Mouse (Mus musculus) brown adipose tissue, adult 24 weeks (tissue): ENCODE data around the gene Ephx1. TPM values are rescaled to one million over a fixed set of nuclear protein-coding genes. Genes with fewer than 3 reads are reported as not detected.

Experiments used
- H3K27ac ChIP-seq: fragments of 200-500 bp; replicated peaks from 2 replicates; pipeline ENCODE4 v1.5.1; 2012; ENCODE audit warnings: low read depth, mild to moderate bottlenecking, low read length
- H3K4me1 ChIP-seq: fragments of 200-500 bp; 2 replicates; pipeline ENCODE4 v1.6.1; 2012; ENCODE audit warnings: low read length, mixed read lengths; ENCODE audit not compliant: control insufficient read depth, insufficient read depth, insufficient read length
- H3K4me3 ChIP-seq: fragments of 200-500 bp; 2 replicates; pipeline ENCODE4 v1.5.1; 2012; ENCODE audit warnings: low read depth, mild to moderate bottlenecking, low read length, moderate library complexity; ENCODE audit not compliant: insufficient read depth
- polyA plus RNA-seq: library from polyadenylated mRNA; stranded (reverse); fragments of >200 nt; gene quantifications from 2 replicates; pipeline ENCODE4 v1.2.4, GENCODE M21; 2012; ENCODE audit not compliant: missing spikeins, insufficient read depth, insufficient read length

Ephx1 gene
- polyA plus RNA-seq, 1 experiment: 27.8 TPM

GRCm38 (mm10) chr1:181017890-181018420 is 2.7 kb downstream of the Ephx1 start:
- Histone ChIP-seq H3K27ac (no peak overlapping the region), H3K4me1 (peaks cover 12% of the 10 kb centered on the region), H3K4me3 (no peak overlapping the region)

DNA sequence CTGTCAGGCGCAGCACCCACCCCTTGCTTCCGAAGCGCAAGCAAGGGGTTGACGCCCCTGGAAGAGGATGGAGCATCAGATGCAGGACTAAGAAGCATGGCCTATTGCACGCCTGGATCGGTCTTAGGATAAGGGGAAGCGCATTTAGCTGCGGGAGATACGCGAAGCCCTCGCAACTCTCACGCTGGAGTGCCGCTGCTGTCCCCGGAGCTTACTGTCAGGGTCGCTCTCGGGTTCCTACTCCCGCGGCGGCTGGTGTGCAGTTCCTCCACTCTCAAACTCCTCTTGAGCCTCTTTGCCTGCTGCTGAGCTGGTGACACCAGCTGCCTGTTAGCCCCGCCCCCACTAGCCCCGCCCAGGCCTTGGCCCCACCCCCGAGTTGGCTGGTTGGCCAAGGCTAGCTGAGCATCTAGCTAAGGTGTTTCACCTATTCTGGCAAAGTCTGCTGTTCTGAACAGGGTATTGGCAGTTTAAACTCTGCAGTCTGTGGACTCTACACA is 3.4 kb downstream of the Ephx1 start:
- H3K4me3 ChIP-seq: peak overlapping the region; percentile 73
- peak overlapping the region; percentile 71 for H3K27ac ChIP-seq
- H3K4me1 ChIP-seq: peaks cover 12% of the 10 kb centered on the region

DNA sequence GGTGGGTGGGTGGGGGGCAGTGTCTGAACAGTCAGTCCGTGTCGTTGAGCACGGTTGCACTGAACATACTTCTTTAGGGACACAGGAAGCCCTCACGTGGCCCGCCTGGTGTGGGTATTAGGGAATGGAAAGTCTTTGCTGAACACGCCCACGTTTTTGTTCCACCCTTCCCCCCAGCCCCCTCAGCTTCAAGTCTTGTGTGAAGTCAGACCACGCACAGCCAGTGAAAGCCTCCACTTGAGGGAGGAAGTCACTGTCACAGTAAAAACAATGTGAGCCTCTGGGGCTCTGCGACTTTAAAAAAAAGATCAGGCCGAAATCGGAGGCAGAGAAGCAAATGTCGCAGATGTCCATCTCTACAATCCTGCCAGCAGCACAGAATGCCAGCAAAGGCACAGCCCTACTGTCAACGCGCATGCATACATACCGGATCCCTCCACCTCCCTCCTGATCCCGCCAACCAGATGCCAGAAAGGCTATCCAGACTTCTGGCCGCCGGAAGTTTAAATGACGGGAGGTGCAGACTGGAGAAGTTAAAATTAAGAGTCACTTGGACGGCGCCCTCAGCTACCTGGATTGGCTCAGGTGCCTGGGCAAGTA is 4.1 kb downstream of the Ephx1 start:
- H3K4me1 ChIP-seq: peaks cover 12% of the 10 kb centered on the region
- H3K4me3 ChIP-seq: peak overlapping the region; percentile 73
- peak overlapping the region; percentile 87 for H3K27ac ChIP-seq

GRCm38 (mm10) chr1:181016045-181016444 is 4.7 kb downstream of the Ephx1 start:
- H3K27ac ChIP-seq: peak overlapping the region; percentile 86
- peaks cover 12% of the 10 kb centered on the region for H3K4me1 ChIP-seq
- no peak overlapping the region for H3K4me3 ChIP-seq

DNA sequence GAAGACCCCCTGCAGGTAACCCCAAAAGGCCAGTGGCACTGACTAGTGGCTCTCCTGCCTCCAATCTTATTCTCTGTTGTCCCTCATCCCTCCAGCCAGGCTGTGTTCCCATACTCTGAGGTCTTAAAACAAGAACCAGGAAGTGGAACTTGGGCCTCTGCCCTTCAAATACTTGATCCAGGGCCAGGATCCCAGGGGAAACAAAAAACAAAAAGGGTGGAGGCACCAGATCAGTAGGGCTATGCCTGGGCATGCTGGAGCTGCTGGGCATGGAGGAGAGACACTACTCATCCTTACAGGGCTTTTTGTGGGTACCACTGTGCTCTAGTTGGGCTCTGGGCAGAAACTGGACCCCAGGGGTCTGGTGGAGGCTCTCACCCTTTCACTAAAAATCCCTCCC is 5.1 kb downstream of the Ephx1 start:
- Histone ChIP-seq H3K4me3 (no peak overlapping the region; the same call in 1 of the 2 replicates), H3K27ac (peak overlapping the region; percentile 86), H3K4me1 (peaks cover 14% of the 10 kb centered on the region)

GRCm38 (mm10) chr1:181014731-181015500 is 5.8 kb downstream of the Ephx1 start:
- peaks cover 20% of the 10 kb centered on the region for H3K4me1 ChIP-seq

DNA sequence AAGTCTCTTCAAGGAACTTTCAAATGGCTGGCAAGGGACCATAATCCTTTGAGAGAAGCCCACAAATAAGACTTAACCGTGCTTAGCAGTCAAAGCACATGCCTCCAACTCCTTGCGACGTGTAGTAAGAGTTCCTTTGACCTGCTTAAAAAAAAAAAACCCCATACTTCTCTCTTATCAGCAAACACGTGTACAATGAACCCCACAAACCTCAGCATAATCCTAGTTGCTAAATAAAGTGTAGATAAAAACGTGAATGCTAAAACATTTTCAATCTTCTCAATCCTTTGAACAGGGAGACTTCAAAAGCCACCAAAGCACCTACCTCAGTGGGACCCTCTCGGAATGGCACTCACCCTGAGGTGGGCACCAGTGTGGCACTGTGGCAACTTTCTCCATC is 7.3 kb downstream of the Ephx1 start:
- Histone ChIP-seq H3K27ac (no peak overlapping the region), H3K4me1 (peaks cover 24% of the 10 kb centered on the region), H3K4me3 (no peak overlapping the region)

More at GRCm38 (mm10) chr1:181014731-181015500, 5.8 kb downstream of the Ephx1 start:
- Histone ChIP-seq H3K27ac (peak overlapping the region; percentile 86), H3K4me3 (no peak overlapping the region; the same call in 1 of the 2 replicates)

DNA sequence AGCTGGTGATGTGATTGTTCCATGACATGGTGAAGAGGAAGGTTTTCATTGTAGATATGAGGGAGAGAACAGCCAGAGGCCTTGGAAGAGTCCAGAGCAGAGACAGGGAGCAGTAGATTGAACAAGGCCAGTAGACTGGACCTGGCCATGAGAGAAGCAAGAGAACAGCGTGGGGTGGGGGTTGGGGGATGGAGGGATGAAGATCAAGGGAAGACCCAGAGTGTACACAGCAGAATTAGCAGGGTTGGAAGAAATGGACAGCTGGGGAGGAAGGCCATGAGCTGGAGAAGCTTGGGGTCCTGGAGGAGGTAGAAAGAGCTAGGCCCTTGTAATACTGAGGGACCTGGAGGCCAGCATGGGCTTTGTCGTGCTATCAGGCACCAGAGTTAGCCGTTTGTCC is 8.3 kb downstream of the Ephx1 start:
- Histone ChIP-seq H3K4me3 (no peak overlapping the region), H3K4me1 (peaks cover 29% of the 10 kb centered on the region), H3K27ac (no peak overlapping the region)

DNA sequence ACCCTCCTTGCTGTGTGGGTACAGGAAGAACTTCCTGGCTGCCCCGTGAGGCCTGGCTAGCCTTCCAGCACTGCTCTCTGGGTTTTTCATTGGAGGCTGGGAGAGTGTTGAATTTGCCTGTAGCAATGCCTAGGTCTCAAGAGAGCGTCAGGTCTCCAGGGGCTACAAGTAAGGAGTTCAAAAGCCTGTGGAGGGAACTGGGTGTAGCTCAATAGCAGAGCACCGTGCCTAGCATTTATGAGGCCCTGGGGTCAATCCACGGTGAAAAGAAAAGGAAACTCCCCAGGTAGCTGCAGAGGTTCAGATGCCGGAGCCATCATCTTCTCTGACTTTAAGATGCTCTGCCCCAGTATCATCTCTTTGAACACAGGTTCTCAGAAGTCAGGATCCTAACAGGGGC is 9.1 kb downstream of the Ephx1 start:
- Histone ChIP-seq H3K4me1 (peaks cover 32% of the 10 kb centered on the region), H3K4me3 (no peak overlapping the region), H3K27ac (no peak overlapping the region)

DNA sequence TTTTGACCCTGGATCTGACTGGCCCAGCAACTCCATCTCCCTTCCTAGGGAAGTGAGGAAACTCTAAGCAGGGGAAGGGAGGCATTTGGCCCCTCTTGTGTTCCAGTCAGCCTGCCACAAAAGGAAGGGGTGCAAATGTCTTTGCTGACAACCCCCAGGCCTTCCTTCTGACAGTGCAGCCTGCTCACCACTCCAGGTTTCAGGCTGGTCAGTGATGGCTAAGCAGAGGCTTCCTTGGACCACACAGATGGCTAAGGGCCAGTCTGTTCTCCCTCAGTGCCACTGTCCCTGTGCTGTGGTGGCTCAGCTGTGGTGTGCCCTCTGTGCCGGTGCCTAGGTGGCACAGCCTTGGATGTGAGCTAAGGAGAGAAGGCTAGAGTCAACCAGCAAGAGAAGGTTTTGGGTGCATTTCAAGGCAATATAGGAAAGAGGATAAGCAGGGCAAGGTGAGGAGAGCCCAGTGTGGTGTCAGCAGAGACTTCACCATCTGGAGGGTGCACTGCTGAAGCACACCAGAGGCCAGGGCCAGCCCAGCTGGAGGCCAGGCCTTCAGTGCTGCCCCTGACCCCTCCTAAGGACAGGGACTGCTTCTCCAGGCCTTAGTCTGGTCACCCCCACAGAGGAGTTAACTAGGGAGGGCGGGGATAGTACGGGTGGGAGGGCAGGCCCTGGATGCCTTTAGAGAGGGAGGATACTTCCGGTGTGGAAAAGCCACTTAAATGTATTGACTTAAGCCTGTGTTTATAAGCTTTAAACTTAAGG is 10.4 kb downstream of the Ephx1 start:
- Histone ChIP-seq H3K27ac (0 out of 2 replicates have a peak overlapping the region, but pooled peaks have one; percentile 14), H3K4me3 (no peak overlapping the region), H3K4me1 (peaks cover 28% of the 10 kb centered on the region)

DNA sequence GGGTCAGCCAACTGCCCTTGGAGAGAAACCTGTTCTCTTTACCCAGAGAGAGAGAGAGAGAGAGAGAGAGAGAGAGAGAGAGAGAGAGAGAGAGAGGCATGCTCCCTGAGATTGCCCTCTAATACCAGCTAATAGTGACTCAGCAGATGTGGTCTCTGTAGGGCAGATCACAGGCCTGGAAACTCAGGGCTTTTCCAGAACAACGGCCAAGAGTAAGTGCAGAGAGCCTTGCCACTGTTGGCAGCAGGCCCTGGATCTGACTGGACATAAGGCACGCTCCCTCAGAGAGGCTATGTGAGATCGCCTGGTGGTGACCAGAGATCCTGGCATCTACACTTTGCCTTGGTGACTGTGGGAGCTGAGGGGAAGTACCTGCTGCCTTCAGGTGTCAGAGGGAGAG is 10.9 kb downstream of the Ephx1 start:
- Histone ChIP-seq H3K4me3 (no peak overlapping the region), H3K4me1 (peaks cover 28% of the 10 kb centered on the region), H3K27ac (peak overlapping the region; percentile 53; the same call in 1 of the 2 replicates)

- peaks cover 25% of the 10 kb centered on the region for H3K4me1 ChIP-seq
- no peak overlapping the region for H3K4me3 ChIP-seq
- no peak overlapping the region for H3K27ac ChIP-seq
Measured at GRCm38 (mm10) chr1:181009011-181009590, 11.6 kb downstream of the Ephx1 start.

GRCm38 (mm10) chr1:181008266-181008665 is 12.4 kb downstream of the Ephx1 start:
- no peak overlapping the region for H3K4me3 ChIP-seq
- H3K27ac ChIP-seq: no peak overlapping the region
- H3K4me1 ChIP-seq: peaks cover 25% of the 10 kb centered on the region

DNA sequence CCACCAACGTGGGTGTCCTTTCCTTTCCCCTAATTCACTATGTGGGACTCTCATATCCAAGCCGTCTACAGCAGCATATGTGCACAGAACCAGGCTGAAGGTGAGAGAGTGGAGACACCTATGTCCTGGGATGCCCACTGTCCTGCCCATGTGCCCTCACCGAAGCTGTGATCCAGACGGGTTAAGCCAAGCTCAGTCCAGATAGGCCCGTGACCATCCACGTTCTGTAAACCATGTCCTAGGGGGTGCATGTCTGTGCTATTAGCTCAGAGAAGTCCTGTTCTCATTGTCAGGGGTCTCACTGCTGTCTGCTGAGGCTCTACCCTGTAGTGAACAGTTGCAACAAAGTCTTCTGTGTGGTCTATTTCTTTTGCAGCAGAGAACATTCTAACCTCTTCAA is 12.9 kb downstream of the Ephx1 start:
- H3K27ac ChIP-seq: no peak overlapping the region
- no peak overlapping the region for H3K4me3 ChIP-seq
- H3K4me1 ChIP-seq: peaks cover 25% of the 10 kb centered on the region

- Histone ChIP-seq H3K4me1 (peaks cover 26% of the 10 kb centered on the region), H3K4me3 (no peak overlapping the region), H3K27ac (no peak overlapping the region)
Measured at GRCm38 (mm10) chr1:181005331-181005730, 15.4 kb downstream of the Ephx1 start.
